Mouse (Mus musculus): Measurements from ENCODE around the gene Zfp597. TPM values are rescaled to one million over a fixed set of nuclear protein-coding genes. Genes with fewer than 3 reads are reported as not detected.

Zfp597 gene
- total RNA-seq, 2 experiments from 2014 or later, result 23.1 to 26.8 TPM

Small RNA genes within 50 kb of the gene (microRNA-seq; reads per million reads assigned to microRNA genes)
- gene Gm23493, result not detected

Other genes with a start within 250 kb of the Zfp597 start
- not detected for gene Mefv, start 166.5 kb downstream of the Zfp597 start, total RNA-seq (2021)
- 10 to 100 TPM; 14.9 to 18.6 TPM for gene Zfp263, start 140.5 kb downstream of the Zfp597 start, total RNA-seq (2021)
- gene Olfr15, start 53.7 kb downstream of the Zfp597 start, total RNA-seq (2021), result not detected
- 1 to 10 TPM; 5.2 to 5.3 TPM for gene Zfp174, start 37.3 kb downstream of the Zfp597 start, total RNA-seq (2021)
- 100 to 1,000 TPM; 124 TPM for gene Naa60, start 12.2 kb downstream of the Zfp597 start, total RNA-seq (2021)
- gene Gm20695, start 87 bp upstream of the Zfp597 start, total RNA-seq (2021), result 1 to 10 TPM in 1 of 2 experiments, not detected in 1; 1.2 TPM
- gene 1700037C18Rik, start 24.1 kb upstream of the Zfp597 start, total RNA-seq (2021), result 10 to 100 TPM; 10.1 to 11.1 TPM
- 10 to 100 TPM; 26.0 to 33.4 TPM for gene Cluap1, start 24.2 kb upstream of the Zfp597 start, total RNA-seq (2021)
- gene Nlrc3, start 92.1 kb upstream of the Zfp597 start, total RNA-seq (2021), result 1 to 10 TPM; 1.1 to 3.5 TPM
- gene Slx4, start 119.2 kb upstream of the Zfp597 start, total RNA-seq (2021), result 10 to 100 TPM; 44.9 to 50.6 TPM
- gene Dnase1, start 152.4 kb upstream of the Zfp597 start, total RNA-seq (2021), result not detected
- 10 to 100 TPM; 72.1 to 73.1 TPM for gene Trap1, start 193.3 kb upstream of the Zfp597 start, total RNA-seq (2021)

Measured in left cerebral cortex, postnatal 36 days (tissue).